Mouse (Mus musculus) kidney, adult 11 months (tissue): ENCODE results near the gene Anxa7.

Experiments used
- DNase-seq: peaks from one replicate; pipeline ENCODE4 v3.0.0; 2022

Gene Anxa7

GRCm38 (mm10) chr14:20431726-20432125 is 48.2 kb downstream of the Anxa7 start:
- DNase-seq = no peak

- no peak for DNase-seq
Measured at GRCm38 (mm10) chr14:20429833-20430232, 50.1 kb downstream of the Anxa7 start.

GRCm38 (mm10) chr14:20428593-20428992 is 51.3 kb downstream of the Anxa7 start:
- no peak for DNase-seq

GRCm38 (mm10) chr14:20423046-20423445 is 56.9 kb downstream of the Anxa7 start:
- DNase-seq = no peak

- DNase-seq = no peak
Measured at GRCm38 (mm10) chr14:20422257-20422656, 57.7 kb downstream of the Anxa7 start.
